Mouse (Mus musculus): ENCODE results near the gene Fcgr1.
"Not testable (repeated sequence)": the region's sequence is repeated elsewhere in the genome, so short reads cannot be mapped to it uniquely, and the experiment has no call there.

Gene Fcgr1

GRCm38 (mm10) chr3:96273591-96274465 is 19.9 kb downstream of the Fcgr1 start:
- DNase-seq (ENCODE audit: inconsistent ontology term) = no peak

DNA sequence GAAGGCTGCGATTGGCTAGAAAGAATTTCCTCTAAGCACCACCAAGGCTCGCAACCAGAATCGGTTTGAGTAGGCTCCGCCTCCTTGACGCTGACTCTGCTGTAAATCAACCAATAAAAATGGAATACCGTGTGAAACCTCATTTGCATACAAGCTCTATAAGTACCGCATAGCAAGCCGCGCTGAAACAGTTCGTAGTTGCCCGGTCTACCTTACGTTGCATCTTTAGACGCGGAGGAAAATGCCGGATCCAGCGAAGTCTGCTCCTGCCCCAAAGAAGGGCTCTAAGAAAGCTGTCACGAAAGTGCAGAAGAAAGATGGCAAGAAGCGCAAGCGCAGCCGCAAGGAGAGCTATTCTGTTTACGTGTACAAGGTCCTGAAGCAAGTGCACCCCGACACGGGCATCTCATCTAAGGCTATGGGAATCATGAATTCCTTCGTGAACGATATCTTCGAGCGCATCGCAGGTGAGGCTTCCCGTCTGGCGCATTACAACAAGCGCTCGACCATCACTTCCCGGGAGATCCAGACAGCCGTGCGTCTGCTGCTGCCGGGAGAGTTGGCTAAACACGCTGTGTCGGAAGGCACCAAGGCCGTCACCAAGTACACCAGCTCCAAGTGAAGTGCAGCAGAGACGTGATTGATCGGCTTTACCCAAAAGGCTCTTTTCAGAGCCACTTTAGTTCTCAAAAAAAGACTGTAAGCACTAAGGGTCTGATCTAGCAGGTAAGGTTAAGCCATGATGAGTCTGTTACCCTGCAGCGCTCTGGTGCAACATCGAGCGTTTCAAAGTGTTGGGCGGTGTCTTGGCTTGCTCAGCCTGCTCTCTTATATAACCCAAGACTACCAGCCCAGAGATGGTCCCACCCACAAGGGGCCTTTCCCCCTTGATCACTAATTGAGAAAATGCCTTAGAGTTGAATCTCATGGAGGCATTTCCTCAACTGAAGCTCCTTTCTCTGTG is 24.0 kb downstream of the Fcgr1 start, which contains the start of gene Hist2h2bb:
Hist2h2bb (plus strand) TSS at position 242 of the 964 bp plus-strand sequence.
- DNase-seq (ENCODE audit: inconsistent ontology term) = peak; percentile 91

- DNase-seq (ENCODE audit: inconsistent ontology term) = not testable (repeated sequence)
These were observed 24.9 kb downstream of the Fcgr1 start for GRCm38 (mm10) chr3:96268776-96269378.

- peak; percentile 84 for DNase-seq (ENCODE audit: inconsistent ontology term)
These were observed 25.6 kb downstream of the Fcgr1 start, which contains the start of gene Hist2h3b for GRCm38 (mm10) chr3:96268051-96268775. Hist2h3b (plus strand) TSS chr3:96268654.

GRCm38 (mm10) chr3:96267541-96267940 is 26.2 kb downstream of the Fcgr1 start:
- DNase-seq (ENCODE audit: inconsistent ontology term) = no peak

DNA sequence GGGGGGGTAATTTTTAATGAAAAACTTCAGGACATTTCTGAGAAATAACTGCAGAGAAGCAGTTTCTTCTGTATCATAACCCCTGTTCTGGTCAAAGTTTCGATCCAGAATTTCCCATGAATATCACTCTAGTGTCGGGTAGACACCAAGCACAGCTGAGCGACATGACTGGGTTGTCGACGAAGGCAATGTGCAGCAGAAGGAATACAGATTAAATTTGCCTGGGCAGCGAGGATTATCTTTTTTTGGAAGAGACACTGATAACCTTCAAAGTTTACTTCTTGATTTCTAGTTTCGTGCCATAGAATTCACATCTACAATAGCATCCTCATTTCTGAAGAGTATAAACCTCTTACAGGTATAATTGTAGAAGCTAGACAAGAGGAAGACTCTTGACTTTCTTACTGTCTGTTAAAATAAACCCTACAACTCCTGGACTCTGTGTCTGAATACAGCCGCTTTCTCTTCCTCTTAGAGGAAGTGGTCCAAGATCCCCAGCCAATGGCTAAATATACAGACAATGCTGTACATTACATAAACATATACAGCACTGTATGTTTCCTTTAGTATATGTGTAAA is 27.5 kb downstream of the Fcgr1 start:
- DNase-seq (ENCODE audit: inconsistent ontology term) = no peak

DNA sequence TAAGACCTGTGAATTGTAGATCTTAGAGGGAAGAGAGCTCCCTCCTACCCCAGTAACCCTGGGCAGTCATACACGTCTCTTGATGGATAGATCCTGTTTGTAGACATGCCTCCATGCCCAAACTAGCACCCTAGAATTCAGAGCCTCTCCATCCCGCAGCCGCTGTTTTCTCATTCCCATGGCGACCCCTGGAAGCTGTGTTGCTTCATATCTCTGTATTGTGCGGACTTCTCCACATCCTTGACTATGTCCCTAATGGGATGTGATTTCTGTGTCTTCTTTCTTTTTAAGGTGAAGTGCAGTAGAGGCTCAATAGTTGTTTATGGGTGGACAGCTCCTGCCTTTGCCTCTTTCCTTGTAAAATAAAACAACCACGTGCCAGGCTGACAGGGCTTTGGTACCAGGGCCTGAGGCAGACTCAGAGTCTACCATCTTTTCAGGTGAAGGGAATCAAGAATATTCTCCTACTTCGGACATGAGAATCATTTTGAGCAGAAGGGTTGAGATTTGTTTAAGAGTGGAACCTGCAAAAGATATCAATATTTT is 29.3 kb downstream of the Fcgr1 start:
- DNase-seq (ENCODE audit: inconsistent ontology term) = no peak

DNA sequence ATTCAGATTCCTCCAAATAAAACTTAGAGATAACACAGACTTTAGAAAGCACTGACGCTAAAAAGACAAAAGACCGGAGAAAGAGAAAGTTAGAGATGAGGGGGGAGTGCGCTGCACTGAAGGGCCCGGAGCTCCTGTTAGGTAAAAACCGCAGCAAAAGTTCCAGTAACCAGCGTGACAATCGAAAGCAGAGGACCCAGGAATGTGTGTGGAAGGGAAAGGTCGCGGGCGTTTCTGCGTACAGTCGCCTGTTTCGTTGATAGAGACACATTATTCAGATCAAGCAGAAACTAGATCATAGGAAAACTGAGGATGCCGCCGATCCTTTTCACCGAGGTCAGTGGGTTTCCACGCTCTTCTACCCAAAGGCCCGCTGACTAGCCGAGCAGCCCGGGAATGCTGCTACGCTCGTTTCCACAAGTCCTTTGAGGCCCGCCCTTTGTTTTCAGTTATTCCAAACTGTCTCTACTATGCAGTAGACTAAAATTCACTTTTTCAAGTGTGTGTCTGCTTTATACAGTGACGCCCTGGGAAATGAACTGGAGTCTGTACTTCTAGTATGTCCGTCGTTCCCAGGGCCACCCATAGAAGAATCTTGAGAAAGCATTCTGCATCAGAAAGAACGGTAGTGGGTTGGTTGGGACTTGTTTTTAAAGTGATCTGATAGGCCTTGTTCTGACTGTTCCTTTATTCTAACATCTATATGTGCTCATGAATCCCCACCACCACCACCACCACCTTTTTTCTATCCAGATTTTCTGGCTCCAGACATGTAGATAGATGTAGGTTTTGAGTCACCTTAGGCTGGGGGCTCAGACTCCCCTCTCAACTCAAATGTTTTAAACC is 30.0 kb downstream of the Fcgr1 start:
- DNase-seq (ENCODE audit: inconsistent ontology term) = no peak

- peak; percentile 97 for DNase-seq (ENCODE audit: inconsistent ontology term)
These were observed 30.7 kb downstream of the Fcgr1 start, which contains the start of gene Hist2h4 for GRCm38 (mm10) chr3:96262979-96263550. Hist2h4 (minus strand) TSS chr3:96263311.

- DNase-seq (ENCODE audit: inconsistent ontology term) = peak; percentile 84
These were observed 31.4 kb downstream of the Fcgr1 start for GRCm38 (mm10) chr3:96262216-96262875.

DNA sequence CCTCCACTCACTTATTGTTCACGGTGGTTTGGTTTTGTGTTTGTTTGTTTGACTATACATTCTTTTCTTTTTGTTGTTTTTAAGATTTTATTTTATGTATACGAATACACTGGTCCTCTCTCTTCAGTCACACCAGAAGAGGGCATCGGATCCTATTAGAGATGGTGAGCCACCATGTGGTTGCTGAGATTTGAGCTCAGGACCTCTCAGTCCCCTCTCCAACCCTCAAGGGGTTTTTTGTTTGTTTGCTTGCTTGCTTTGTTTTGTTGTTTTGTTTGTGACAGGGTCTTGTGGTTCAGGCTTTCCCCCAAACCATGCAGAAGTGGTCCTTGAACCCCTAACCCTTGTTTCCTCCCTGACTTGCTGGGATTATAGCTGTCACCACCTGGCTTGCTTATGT is 32.1 kb downstream of the Fcgr1 start:
- DNase-seq (ENCODE audit: inconsistent ontology term) = no peak

GRCm38 (mm10) chr3:96260220-96260619 is 33.5 kb downstream of the Fcgr1 start:
- no peak for DNase-seq (ENCODE audit: inconsistent ontology term)

- DNase-seq (ENCODE audit: inconsistent ontology term) = no peak
These were observed 36.6 kb downstream of the Fcgr1 start for GRCm38 (mm10) chr3:96257190-96257589.

DNA sequence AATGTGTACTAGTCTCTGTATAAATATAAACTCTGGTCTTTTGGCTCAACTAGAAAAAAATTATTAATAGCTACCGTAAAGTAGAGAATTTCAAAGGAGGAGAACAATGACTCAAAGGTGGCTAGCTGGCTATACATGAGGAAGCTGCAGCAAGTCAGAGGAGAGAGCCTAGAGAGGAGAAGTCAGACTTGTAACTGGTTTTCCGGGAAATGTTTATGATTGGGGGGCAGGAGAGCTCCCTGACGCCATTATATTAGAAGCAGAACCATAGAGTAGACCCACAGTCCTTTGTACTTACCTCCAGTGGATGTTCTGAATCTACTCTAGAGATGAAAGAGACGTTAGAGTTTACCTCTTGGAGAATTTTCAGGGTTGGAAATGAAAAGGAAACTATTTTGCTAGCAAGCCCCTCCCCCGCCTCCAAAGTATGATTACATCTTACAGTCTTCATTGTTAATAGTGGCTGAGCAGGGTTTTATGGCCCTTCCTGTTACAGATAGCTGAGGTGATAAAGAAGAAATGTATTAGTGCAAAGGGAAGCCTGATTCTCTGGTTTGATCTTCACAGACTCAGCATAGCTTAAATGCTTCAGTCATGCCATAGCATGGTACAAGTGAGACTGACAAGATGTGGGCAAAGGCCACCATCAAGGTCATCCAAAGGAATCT is 37.7 kb downstream of the Fcgr1 start:
- DNase-seq (ENCODE audit: inconsistent ontology term) = no peak

DNA sequence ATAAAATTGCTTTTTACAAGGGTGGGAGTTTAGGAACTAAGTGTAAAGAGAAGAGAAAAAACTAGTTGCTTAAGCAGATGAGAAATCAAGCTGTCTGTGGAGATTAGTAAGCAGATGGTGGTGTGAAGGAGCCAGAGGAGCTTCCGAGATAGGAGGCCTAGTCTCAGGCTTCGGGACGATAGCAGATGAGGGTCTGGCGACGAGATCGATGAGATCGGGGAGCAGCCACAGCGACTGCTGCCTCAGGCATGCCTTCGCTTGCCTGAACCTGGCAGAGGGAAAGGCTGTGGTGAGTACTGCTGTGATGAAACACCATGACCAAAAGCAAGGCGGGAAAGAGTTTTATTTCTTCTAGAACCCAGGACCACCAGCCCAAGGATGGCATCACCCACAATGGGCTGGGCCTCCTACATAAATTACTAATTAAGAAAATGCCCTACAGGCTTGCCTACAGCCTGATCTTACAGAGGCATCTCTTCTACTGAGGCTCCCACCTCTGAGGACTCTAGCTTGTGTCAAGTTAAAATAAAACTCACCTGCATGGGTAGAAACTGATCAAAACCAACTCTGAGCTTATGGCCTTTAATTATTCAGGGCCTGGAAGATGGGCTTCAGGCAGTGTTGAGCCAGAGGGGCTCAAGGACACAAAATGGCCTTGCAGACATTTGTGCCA is 39.0 kb downstream of the Fcgr1 start:
- no peak for DNase-seq (ENCODE audit: inconsistent ontology term)

DNA sequence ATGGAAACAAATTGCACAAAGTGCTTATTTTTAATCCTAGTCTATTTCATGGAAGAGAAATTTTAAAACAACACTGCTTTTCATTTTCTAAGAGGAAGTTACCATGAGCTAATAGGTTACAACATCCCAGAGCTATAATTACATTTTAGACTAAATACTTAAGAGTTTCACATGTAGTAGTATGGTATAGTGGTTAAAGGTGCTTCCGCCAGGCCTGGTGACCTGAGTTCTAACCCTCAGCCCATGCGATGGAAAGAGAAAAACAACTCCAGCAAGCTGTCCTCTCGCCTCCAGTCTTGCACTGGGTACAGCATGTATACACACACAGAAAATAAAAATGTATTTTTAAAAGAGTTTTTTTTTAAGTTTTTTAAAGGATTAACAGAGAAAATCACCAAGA is 42.0 kb downstream of the Fcgr1 start:
- DNase-seq (ENCODE audit: inconsistent ontology term) = no peak

GRCm38 (mm10) chr3:96250890-96251289 is 42.9 kb downstream of the Fcgr1 start:
- DNase-seq (ENCODE audit: inconsistent ontology term) = no peak

DNA sequence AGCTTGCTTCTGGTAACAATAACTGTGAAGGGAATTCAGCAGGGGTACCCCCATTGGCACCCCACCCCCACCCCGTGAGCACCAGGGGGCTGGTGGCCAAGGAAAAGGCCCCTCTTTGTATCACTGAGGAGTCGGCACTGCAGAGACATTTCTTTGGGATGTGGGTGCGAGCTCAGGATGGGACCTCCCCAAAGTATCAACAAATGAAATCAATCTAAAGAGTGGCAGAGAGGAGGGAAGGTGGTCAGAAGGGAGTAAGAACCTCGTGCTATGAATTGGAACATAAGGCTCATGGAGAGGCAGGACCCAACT is 44.8 kb downstream of the Fcgr1 start:
- DNase-seq (ENCODE audit: inconsistent ontology term) = no peak

Data from Muller cell, postnatal 12 days (primary cell).